Mouse (Mus musculus) ES-E14 (cell line): ENCODE measurements around the gene Kirrel2.

Source experiments
- MAFK ChIP-seq: IDR thresholded peaks from 2 replicates; pipeline ENCODE4 v1.6.1; 2014; ENCODE audit warnings: mild to moderate bottlenecking, low read depth, low read length, inconsistent platforms; ENCODE audit not compliant: insufficient read depth
- ZC3H11A ChIP-seq: IDR thresholded peaks from 2 replicates; pipeline ENCODE4 v1.6.1; 2012; ENCODE audit warnings: low read depth, mild to moderate bottlenecking, inconsistent platforms, low read length, borderline replicate concordance
- ZNF384 ChIP-seq: IDR thresholded peaks from 2 replicates; pipeline ENCODE4 v1.6.1; 2012; ENCODE audit warnings: low read depth, low read length, inconsistent platforms

DNA sequence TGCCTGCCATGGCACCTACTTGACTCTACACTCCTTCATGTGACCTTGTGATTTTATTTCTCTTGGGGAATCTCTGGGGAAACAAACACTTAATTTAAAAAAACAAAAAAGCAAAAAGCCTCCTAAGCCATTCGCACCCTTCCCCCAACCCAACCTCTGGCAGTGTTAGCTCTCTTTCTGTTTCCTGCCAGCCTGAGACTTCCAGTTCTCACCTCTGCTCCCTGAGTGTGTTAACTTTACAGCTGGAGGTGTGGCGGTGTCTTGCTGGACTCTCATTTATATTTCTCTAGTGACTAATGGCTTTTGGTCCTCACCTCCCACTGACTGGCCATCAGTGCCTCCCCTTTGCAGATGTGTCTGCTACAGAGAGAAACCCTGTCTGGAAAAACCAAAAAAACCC is 47.7 kb downstream of the Kirrel2 start:
- TF ChIP-seq MAFK (no peak), ZNF384 (no peak), ZC3H11A (no peak)
